Mouse (Mus musculus) ES-Bruce4 (cell line): ENCODE results near the gene Flywch1.

Experiments
- CTCF ChIP-seq: IDR thresholded peaks from one replicate; pipeline ENCODE4 v1.8.1; 2011; ENCODE audit warnings: low read depth, low read length
- EP300 ChIP-seq: IDR thresholded peaks from 2 replicates; pipeline ENCODE4 v1.6.1; 2011; ENCODE audit warnings: low read depth, low read length; ENCODE audit not compliant: insufficient read depth
- POLR2A ChIP-seq: IDR thresholded peaks from one replicate; pipeline ENCODE4 v1.8.1; 2011; ENCODE audit warnings: low read length; ENCODE audit not compliant: insufficient read depth

GRCm38 (mm10) chr17:23790269-23791078, 19.1 kb upstream of the Flywch1 start, which contains the start of gene Srrm2:
- TF ChIP-seq CTCF, result no peak
- TF ChIP-seq EP300, result peak; percentile 64
- peak; percentile 8 for TF ChIP-seq POLR2A
